Mouse (Mus musculus): ENCODE data around the gene Ercc4. TPM values are rescaled to one million over a fixed set of nuclear protein-coding genes. Genes with fewer than 3 reads are reported as not detected.
A peak's percentile ranks its signal among the peaks of the same experiment; 100 is the strongest.

The Ercc4 gene
- total and polyA plus RNA-seq, 3 experiments: 6.2 to 7.7 (median 6.6) TPM

DNA sequence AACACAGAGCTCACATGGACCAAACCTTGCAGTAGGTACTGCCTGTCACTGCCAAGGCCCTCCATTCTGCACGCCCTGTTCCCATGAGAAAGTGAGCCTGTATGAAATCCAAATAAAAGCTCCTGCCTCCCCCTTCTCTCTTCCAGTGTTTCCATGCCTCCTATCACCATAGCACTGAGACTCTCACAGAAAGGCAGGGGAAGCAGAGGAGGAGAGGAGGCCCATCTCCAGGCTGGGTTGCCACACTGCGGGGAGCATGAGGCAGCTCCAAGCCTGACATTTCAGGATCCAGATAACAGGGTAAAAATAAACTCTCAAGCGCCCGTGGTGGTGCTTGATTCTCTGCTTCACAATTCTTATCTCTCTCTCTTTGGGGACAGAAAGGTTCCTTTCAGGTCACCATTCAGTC is 84.2 kb downstream of the Ercc4 start:
- TF ChIP-seq CTCF (IDR thresholded peaks at IDR 0.05): no peak
- no peak for TF ChIP-seq POLR2A (IDR thresholded peaks at IDR 0.05; ENCODE audit: insufficient read depth, low read depth, low read length)
- TF ChIP-seq EP300 (IDR thresholded peaks at IDR 0.05; ENCODE audit: insufficient read depth, low read depth, low read length): peak; percentile 78
- intact Hi-C loops (cut with DNase I): loop anchor here (2.0 kb wide), 2 partner anchors 23 to 65 kb away; no protein-coding TSS in a partner anchor
- H3K79me2 ChIP-seq (replicated peaks; ENCODE audit: control insufficient read depth, insufficient read depth, low read length): no peaks in the 10 kb centered on the region
- H3K36me3 ChIP-seq (ENCODE audit: control insufficient read depth, insufficient read depth, low read length): peaks cover 16% of the 10 kb centered on the region
- H3K9ac ChIP-seq (ENCODE audit: low read depth, low read length): no peak overlapping the region
- WGBS: 16% methylated on average over 4 of the region's 4 CpGs
- peaks cover 35% of the 10 kb centered on the region for H3K4me1 ChIP-seq (ENCODE audit: control insufficient read depth, insufficient read depth, low read length)
- peak; percentile 41 to 65 for DNase-seq
- H3K27me3 ChIP-seq (ENCODE audit: control insufficient read depth, insufficient read depth, low read length): no peaks in the 10 kb centered on the region
- no peak overlapping the region for H3K4me3 ChIP-seq
- peak overlapping the region; percentile 88 for H3K27ac ChIP-seq

DNA sequence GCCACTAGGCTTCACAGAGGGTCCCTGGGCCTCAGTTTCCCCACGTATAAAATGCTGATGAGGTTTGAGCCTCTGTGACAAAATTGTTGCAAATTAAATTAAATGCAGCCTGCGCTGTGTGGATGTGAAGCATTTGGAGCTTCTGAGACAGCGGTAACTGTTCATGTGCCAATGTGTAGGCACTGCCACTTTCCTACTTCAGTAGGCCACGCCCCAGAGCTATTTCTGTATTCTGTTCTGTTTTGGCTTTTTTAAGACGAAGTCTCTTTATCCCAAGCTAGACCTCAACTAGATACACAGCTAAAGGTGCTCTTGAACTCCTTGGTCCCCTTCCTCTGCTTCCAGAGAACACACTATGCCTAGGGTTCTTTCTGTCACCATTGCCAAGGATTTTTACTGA is 85.4 kb downstream of the Ercc4 start:
- peaks cover 26% of the 10 kb centered on the region for H3K4me1 ChIP-seq (ENCODE audit: control insufficient read depth, insufficient read depth, low read length)
- H3K36me3 ChIP-seq (ENCODE audit: control insufficient read depth, insufficient read depth, low read length): peaks cover 10% of the 10 kb centered on the region
- no peaks in the 10 kb centered on the region for H3K27me3 ChIP-seq (ENCODE audit: control insufficient read depth, insufficient read depth, low read length)
- WGBS: 62% methylated on average over 5 of the region's 5 CpGs
- TF ChIP-seq POLR2A (IDR thresholded peaks at IDR 0.05; ENCODE audit: insufficient read depth, low read depth, low read length): no peak
- no peak for TF ChIP-seq EP300 (IDR thresholded peaks at IDR 0.05; ENCODE audit: insufficient read depth, low read depth, low read length)
- no peak for TF ChIP-seq CTCF (IDR thresholded peaks at IDR 0.05)
- no peak overlapping the region for H3K9ac ChIP-seq (ENCODE audit: low read depth, low read length)
- intact Hi-C loops (cut with DNase I): loop anchor here (2.0 kb wide), 1 partner anchor 64 kb away; no protein-coding TSS in a partner anchor
- H3K4me3 ChIP-seq: no peak overlapping the region
- H3K79me2 ChIP-seq (replicated peaks; ENCODE audit: control insufficient read depth, insufficient read depth, low read length): no peaks in the 10 kb centered on the region
- peak overlapping the region; percentile 40 for H3K27ac ChIP-seq
- DNase-seq: no peak

DNA sequence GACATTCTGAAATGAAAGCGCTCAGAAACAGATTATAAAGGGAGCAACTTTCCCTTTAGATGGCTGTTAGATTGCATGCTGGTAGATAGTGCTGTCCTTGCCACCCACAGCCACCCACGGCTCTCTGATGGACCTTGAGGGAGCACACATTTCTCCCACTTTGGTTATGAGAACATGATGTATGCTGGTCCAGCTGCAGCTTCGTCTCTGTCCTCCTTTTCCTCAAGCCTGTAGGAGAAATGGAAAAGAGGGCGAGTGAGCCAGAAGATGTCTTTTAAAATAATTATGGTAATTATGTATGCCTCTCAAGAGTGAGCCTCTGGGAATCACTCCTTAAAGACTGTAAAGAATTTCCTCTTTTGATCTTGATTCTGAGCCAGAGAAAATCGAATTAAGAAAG is 87.1 kb downstream of the Ercc4 start:
- H3K4me1 ChIP-seq (ENCODE audit: control insufficient read depth, insufficient read depth, low read length): peaks cover 22% of the 10 kb centered on the region
- intact Hi-C loops (cut with DNase I): no loop called here
- 48% methylated on average over 5 of the region's 5 CpGs for WGBS

DNA sequence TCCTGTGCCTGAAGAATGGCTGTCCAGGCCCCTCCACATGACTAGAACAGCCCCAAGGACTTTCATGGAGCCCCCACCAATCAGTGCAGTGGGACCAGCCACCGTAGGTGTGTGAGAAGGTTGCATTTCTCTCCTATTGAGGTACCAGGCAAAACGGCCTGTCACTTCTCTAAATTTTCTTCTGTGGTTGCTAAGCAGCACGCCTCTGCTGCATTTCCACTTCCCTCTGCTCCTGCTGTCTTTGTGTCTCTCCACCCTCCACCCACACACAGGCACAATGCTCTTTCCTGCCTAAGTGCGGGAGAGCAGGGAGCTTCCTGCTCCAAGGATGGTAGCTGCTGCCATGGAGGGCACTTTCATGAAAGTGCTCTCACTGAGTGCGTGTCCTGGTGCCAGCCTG is 87.8 kb downstream of the Ercc4 start:
- no peak overlapping the region for H3K4me3 ChIP-seq
- no peak overlapping the region for H3K9ac ChIP-seq (ENCODE audit: low read depth, low read length)
- DNase-seq: no peak
- no peaks in the 10 kb centered on the region for H3K79me2 ChIP-seq (replicated peaks; ENCODE audit: control insufficient read depth, insufficient read depth, low read length)
- peak overlapping the region; percentile 41 for H3K27ac ChIP-seq
- no peaks in the 10 kb centered on the region for H3K27me3 ChIP-seq (ENCODE audit: control insufficient read depth, insufficient read depth, low read length)
- peaks cover 22% of the 10 kb centered on the region for H3K4me1 ChIP-seq (ENCODE audit: control insufficient read depth, insufficient read depth, low read length)
- intact Hi-C loops (cut with DNase I): no loop called here
- TF ChIP-seq POLR2A (IDR thresholded peaks at IDR 0.05; ENCODE audit: insufficient read depth, low read depth, low read length) (no peak), EP300 (IDR thresholded peaks at IDR 0.05; ENCODE audit: insufficient read depth, low read depth, low read length) (no peak), CTCF (IDR thresholded peaks at IDR 0.05) (no peak)
- peaks cover 6% of the 10 kb centered on the region for H3K36me3 ChIP-seq (ENCODE audit: control insufficient read depth, insufficient read depth, low read length)
- WGBS: 23% methylated on average over 5 of the region's 5 CpGs

More for the DNA sequence above, 87.1 kb downstream of the Ercc4 start:
- no peak overlapping the region for H3K4me3 ChIP-seq
- H3K79me2 ChIP-seq (replicated peaks; ENCODE audit: control insufficient read depth, insufficient read depth, low read length): no peaks in the 10 kb centered on the region
- no peak overlapping the region for H3K9ac ChIP-seq (ENCODE audit: low read depth, low read length)
- H3K36me3 ChIP-seq (ENCODE audit: control insufficient read depth, insufficient read depth, low read length): peaks cover 6% of the 10 kb centered on the region
- DNase-seq: no peak
- H3K27me3 ChIP-seq (ENCODE audit: control insufficient read depth, insufficient read depth, low read length): no peaks in the 10 kb centered on the region
- H3K27ac ChIP-seq: peak overlapping the region; percentile 41
- TF ChIP-seq POLR2A (IDR thresholded peaks at IDR 0.05; ENCODE audit: insufficient read depth, low read depth, low read length) (no peak), EP300 (IDR thresholded peaks at IDR 0.05; ENCODE audit: insufficient read depth, low read depth, low read length) (no peak), CTCF (IDR thresholded peaks at IDR 0.05) (no peak)

DNA sequence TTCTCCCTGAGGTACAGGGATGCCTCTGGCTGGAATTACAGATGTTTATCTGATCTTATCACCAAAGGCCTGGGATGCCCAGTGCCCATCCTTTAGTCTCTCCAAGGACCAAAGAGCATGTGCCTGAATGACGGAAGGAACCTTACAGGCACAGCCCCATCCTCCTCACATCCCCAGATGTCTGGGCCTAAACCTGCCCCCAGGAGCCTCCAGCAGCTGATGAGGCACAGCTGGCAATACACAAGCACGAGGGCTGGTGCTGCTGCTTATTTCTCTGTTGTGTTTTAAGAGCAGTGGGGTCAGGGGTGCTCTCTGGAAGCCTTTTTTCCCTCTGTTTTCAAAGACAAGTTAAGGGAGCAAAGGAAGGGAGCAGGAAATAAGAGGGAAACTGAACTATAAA is 89.7 kb downstream of the Ercc4 start:
- Histone ChIP-seq H3K4me1 (ENCODE audit: control insufficient read depth, insufficient read depth, low read length) (peaks cover 12% of the 10 kb centered on the region), H3K4me3 (no peak overlapping the region), H3K27me3 (ENCODE audit: control insufficient read depth, insufficient read depth, low read length) (no peaks in the 10 kb centered on the region), H3K36me3 (ENCODE audit: control insufficient read depth, insufficient read depth, low read length) (peaks cover 1% of the 10 kb centered on the region), H3K27ac (no peak overlapping the region), H3K79me2 (replicated peaks; ENCODE audit: control insufficient read depth, insufficient read depth, low read length) (no peaks in the 10 kb centered on the region), H3K9ac (ENCODE audit: low read depth, low read length) (no peak overlapping the region)
- TF ChIP-seq POLR2A (IDR thresholded peaks at IDR 0.05; ENCODE audit: insufficient read depth, low read depth, low read length) (no peak), CTCF (IDR thresholded peaks at IDR 0.05) (no peak), EP300 (IDR thresholded peaks at IDR 0.05; ENCODE audit: insufficient read depth, low read depth, low read length) (no peak)
- no peak for DNase-seq
- WGBS: 57% methylated on average over 2 of the region's 2 CpGs
- intact Hi-C loops (cut with DNase I): no loop called here

Other genes starting within 250 kb of the Ercc4 start
- gene Mrtfb, start 146.8 kb downstream of the Ercc4 start, total RNA-seq (2021): 10 to 100 TPM; 24.9 to 27.1 TPM
- 8.3 and 10.3 TPM in 2 replicates for gene Mrtfb, start 146.8 kb downstream of the Ercc4 start, polyA plus RNA-seq (2012; rRNA removed)

Data from heart, adult 2 months (tissue).